Comparison of ENCODE assay signal across 18 mouse cellular contexts in genomic region chr14:120505918-120506317, GRCm38 (mm10). TPM values are rescaled to one million over a fixed set of nuclear protein-coding genes. Genes with fewer than 3 reads are reported as not detected.
DNase-seq lines count a peak whose midpoint lies in the region; ATAC-seq lines count a peak whose summit lies in the region.
"Had no signal": no experiment of that assay in that cellular context is flagged by ENCODE, and none has a peak within 500 bp of the region (broad histone marks: within the 10 kb centered on the region; RNA-seq: fewer than 3 reads in every experiment).

No protein-coding gene starts in this region.

- peak; percentile 36 for DNase-seq in heart, embryonic 10.5 days (ENCODE audit: low spot score)
- DNase-seq in heart, adult 8-10 months (ENCODE audit: low spot score), result no peak
- no peak for DNase-seq in thymus, postnatal 4 days
- DNase-seq: adrenal gland, adult 2 months; adrenal gland, postnatal 14 days; adrenal gland, postnatal 36 days; cerebellum, adult 11-12 months; cerebellum, adult 2 months; cerebellum, adult 9-10 months; cerebellum, postnatal 10 days; cerebellum, postnatal 25 days; forebrain, postnatal 0 days had no signal

- H3K27me3 ChIP-seq in heart, embryonic 10.5 days (ENCODE audit: insufficient read depth, poor library complexity, severe bottlenecking), result no peaks in the 10 kb centered on the region
- H3K27me3 ChIP-seq: embryonic facial prominence, embryonic 12.5 days; forebrain, embryonic 13.5 days; forebrain, embryonic 15.5 days had no signal

- H3K9me3 ChIP-seq in heart, embryonic 10.5 days, result no peaks in the 10 kb centered on the region
- H3K9me3 ChIP-seq: embryonic facial prominence, embryonic 10.5 days; embryonic facial prominence, embryonic 12.5 days; forebrain, embryonic 13.5 days; forebrain, embryonic 15.5 days had no signal

- peaks cover 22% of the 10 kb centered on the region for H3K36me3 ChIP-seq in heart, embryonic 10.5 days

- H3K4me3 ChIP-seq in heart, embryonic 10.5 days, result no peak overlapping the region
- H3K4me3 ChIP-seq: embryonic facial prominence, embryonic 10.5 days; embryonic facial prominence, embryonic 12.5 days; forebrain, embryonic 13.5 days; forebrain, embryonic 15.5 days had no signal

- ATAC-seq in megakaryocyte, adult 5-6 weeks (ENCODE audit: poor library complexity, severe bottlenecking), result peak; percentile 51
- ATAC-seq in monocyte, adult 5-6 weeks (replicated peaks; ENCODE audit: insufficient number of reproducible peaks, low FRiP score, low TSS enrichment, poor library complexity, severe bottlenecking), result 0 out of 2 replicates have a peak, but pooled peaks have one; percentile 23
- ATAC-seq: forebrain, embryonic 13.5 days; forebrain, embryonic 15.5 days; forebrain, postnatal 0 days had no signal

- H3K27ac ChIP-seq in heart, embryonic 10.5 days, result no peak overlapping the region
- H3K27ac ChIP-seq: embryonic facial prominence, embryonic 10.5 days; embryonic facial prominence, embryonic 12.5 days; forebrain, embryonic 13.5 days; forebrain, embryonic 15.5 days had no signal

- 90% methylated on average over 6 of the region's 6 CpGs for WGBS in heart, embryonic 10.5 days

- H3K4me1 ChIP-seq in heart, embryonic 10.5 days, result peaks cover 17% of the 10 kb centered on the region
- H3K4me1 ChIP-seq: embryonic facial prominence, embryonic 10.5 days; embryonic facial prominence, embryonic 12.5 days had no signal

RNA-seq across cellular contexts. Expression of gene Rap2a, which starts 27.7 kb away (rescaled TPM):
- 11.7 and 12.9 TPM in 2 replicates for polyA plus RNA-seq in heart, embryonic 10.5 days (2016; fragmentation: Nextera tagmentation; extraction: Ambion mirVana)
- total RNA-seq in heart, adult 8-10 months (2022), result 10 to 100 TPM in 3 of 4 experiments, 1 to 10 TPM in 1; 9.2 to 11.0 (median 10.6) TPM
- total RNA-seq in megakaryocyte, adult 5-6 weeks (2015), result 33.0 and 37.6 TPM in 2 replicates
- total RNA-seq in megakaryocyte, adult 5-6 weeks (2017), result 23.4 and 24.0 TPM in 2 replicates
- 28.7 to 43.3 TPM (median 38.8 TPM) in 3 replicates for total RNA-seq in monocyte, adult 5-6 weeks (2017)
